Mouse (Mus musculus) right cerebral cortex, postnatal 25 days (tissue): Measurements from ENCODE around the gene Nfe2l1.
"Not testable (repeated sequence)": the region's sequence is repeated elsewhere in the genome, so short reads cannot be mapped to it uniquely, and the experiment has no call there.

Experiments
- DNase-seq: peaks from one replicate; pipeline ENCODE4 v3.0.0; 2022

The Nfe2l1 gene

GRCm38 (mm10) chr11:96816494-96816893 lies 13.3 kb downstream of the Nfe2l1 start:
- no peak for DNase-seq

- DNase-seq: no peak
These were observed 13.9 kb downstream of the Nfe2l1 start for GRCm38 (mm10) chr11:96815895-96816294.

- no peak for DNase-seq
These were observed 15.3 kb downstream of the Nfe2l1 start for GRCm38 (mm10) chr11:96814443-96814842.

GRCm38 (mm10) chr11:96813920-96814319 lies 15.8 kb downstream of the Nfe2l1 start:
- no peak for DNase-seq

- no peak for DNase-seq
These were observed 16.3 kb downstream of the Nfe2l1 start for GRCm38 (mm10) chr11:96813455-96813854.

- not testable (repeated sequence) for DNase-seq
These were observed 18.6 kb downstream of the Nfe2l1 start for GRCm38 (mm10) chr11:96811188-96811587.

GRCm38 (mm10) chr11:96809562-96810235 lies 20.1 kb downstream of the Nfe2l1 start:
- DNase-seq: no peak

- no peak for DNase-seq
These were observed 21.7 kb downstream of the Nfe2l1 start for GRCm38 (mm10) chr11:96808066-96808465.

GRCm38 (mm10) chr11:96805606-96806005 lies 24.2 kb downstream of the Nfe2l1 start:
- no peak for DNase-seq

GRCm38 (mm10) chr11:96799511-96799910 lies 30.3 kb downstream of the Nfe2l1 start:
- DNase-seq: no peak

- DNase-seq: no peak
These were observed 33.2 kb downstream of the Nfe2l1 start for GRCm38 (mm10) chr11:96796586-96796985.

- DNase-seq: no peak
These were observed 33.7 kb downstream of the Nfe2l1 start for GRCm38 (mm10) chr11:96796081-96796480.

GRCm38 (mm10) chr11:96795491-96795890 lies 34.3 kb downstream of the Nfe2l1 start:
- no peak for DNase-seq

- DNase-seq: no peak
These were observed 39.1 kb downstream of the Nfe2l1 start for GRCm38 (mm10) chr11:96790681-96791080.

GRCm38 (mm10) chr11:96789990-96790389 lies 39.8 kb downstream of the Nfe2l1 start:
- no peak for DNase-seq

GRCm38 (mm10) chr11:96788871-96789795 lies 40.6 kb downstream of the Nfe2l1 start, which contains the start of gene Cbx1:
TSS of gene Cbx1 (plus strand) at chr11:96789127.
- peak; percentile 91 for DNase-seq

GRCm38 (mm10) chr11:96786731-96787450 lies 42.9 kb downstream of the Nfe2l1 start:
- DNase-seq: no peak

GRCm38 (mm10) chr11:96784847-96785246 lies 44.9 kb downstream of the Nfe2l1 start:
- DNase-seq: not testable (repeated sequence)

- DNase-seq: no peak
These were observed 48.3 kb downstream of the Nfe2l1 start for GRCm38 (mm10) chr11:96781425-96781824.

- no peak for DNase-seq
These were observed 49.5 kb downstream of the Nfe2l1 start for GRCm38 (mm10) chr11:96780306-96780705.

GRCm38 (mm10) chr11:96778061-96778627 lies 51.6 kb downstream of the Nfe2l1 start:
- not testable (repeated sequence) for DNase-seq
